Mouse (Mus musculus) heart, embryonic 16.5 days (tissue): ENCODE data around the gene Fcrl5. TPM values are rescaled to one million over a fixed set of nuclear protein-coding genes. Genes with fewer than 3 reads are reported as not detected.

Source experiments
- ATAC-seq: fragments of 200-750 bp; cut with Nextera tagmentation; replicated peaks from 2 replicates; pipeline ENCODE4 v1.8.0; 2017; ENCODE audit warnings: moderate number of reproducible peaks; ENCODE audit not compliant: insufficient read depth, low FRiP score; ENCODE audit errors: extremely low read depth
- H3K27ac ChIP-seq: fragments of 300-500 bp; sonication (generic); 2 replicates; pipeline ENCODE4 v1.5.1; 2014; ENCODE audit warnings: mild to moderate bottlenecking, low read length, control low read depth, moderate library complexity
- H3K27me3 ChIP-seq: fragments of 300-500 bp; sonication (generic); 2 replicates; pipeline ENCODE4 v1.6.1; 2014; ENCODE audit warnings: low read length, mixed read lengths; ENCODE audit not compliant: control insufficient read depth, insufficient read depth
- H3K36me3 ChIP-seq: fragments of 300-500 bp; sonication (generic); 2 replicates; pipeline ENCODE4 v1.6.1; 2014; ENCODE audit not compliant: control insufficient read depth, insufficient read depth
- H3K4me1 ChIP-seq: fragments of 300-500 bp; sonication (generic); 2 replicates; pipeline ENCODE4 v1.6.1; 2014; ENCODE audit warnings: low read length, mixed read lengths; ENCODE audit not compliant: control insufficient read depth, insufficient read depth
- H3K4me2 ChIP-seq: fragments of 300-500 bp; sonication (generic); 2 replicates; pipeline ENCODE4 v1.6.1; 2014; ENCODE audit warnings: low read depth, mild to moderate bottlenecking, control low read depth, low read length
- H3K4me3 ChIP-seq: fragments of 300-500 bp; sonication (generic); 2 replicates; pipeline ENCODE4 v1.5.1; 2014; ENCODE audit warnings: mild to moderate bottlenecking, control low read depth, low read length
- H3K9ac ChIP-seq: fragments of 300-500 bp; sonication (generic); 2 replicates; pipeline ENCODE4 v1.6.1; 2014; ENCODE audit warnings: low read length, control low read depth
- H3K9me3 ChIP-seq: fragments of 300-500 bp; sonication (generic); replicated peaks from 2 replicates; pipeline ENCODE4 v1.6.1; 2016; ENCODE audit warnings: low read length; ENCODE audit not compliant: control insufficient read depth
- WGBS: fragments of 180-500 bp; shearing (Covaris S2); extraction: QIAGEN DNeasy Blood & Tissue Kit; methylation state at CpG from one replicate; pipeline ENCODE4 v1.1.7; 2014; 5-methylcytosine and 5-hydroxymethylcytosine counted together
- polyA plus RNA-seq: library from polyadenylated mRNA; unstranded; fragments of >200 nt; fragmentation: Nextera tagmentation; extraction: Ambion mirVana; gene quantifications from 2 replicates; pipeline ENCODE4 v1.2.1, GENCODE M21; 2015

The Fcrl5 gene
- polyA plus RNA-seq = not detected in 2 replicates

DNA sequence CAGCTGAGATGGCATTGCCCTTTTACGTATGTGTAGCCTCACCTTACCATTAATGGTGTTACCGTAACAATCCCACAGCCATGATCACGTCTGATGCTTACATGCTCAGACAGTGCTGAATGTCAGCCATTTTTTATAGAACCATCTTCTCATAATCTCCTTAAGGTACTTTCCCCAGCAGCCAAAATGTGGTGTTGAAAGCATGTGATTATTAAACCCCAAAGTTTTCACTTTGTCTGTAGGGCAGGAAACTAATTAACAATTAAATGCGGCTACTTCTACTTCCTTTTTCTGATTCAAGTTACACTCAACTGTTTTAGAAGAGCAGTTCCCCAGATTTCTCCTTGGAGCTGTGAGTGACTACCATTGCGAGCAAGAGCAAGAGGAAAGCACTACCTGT is at the start of gene Fcrl5:
Gene Fcrl5 (plus strand): TSS at position 295 of the 400 bp plus-strand sequence.
- Histone ChIP-seq H3K4me1 (no peaks in the 10 kb centered on the region), H3K27me3 (no peaks in the 10 kb centered on the region), H3K4me3 (no peak within 1 kb of the TSS), H3K27ac (no peak within 1 kb of the TSS), H3K4me2 (no peak within 1 kb of the TSS), H3K9me3 (no peaks in the 10 kb centered on the region), H3K36me3 (no peaks in the 10 kb centered on the region), H3K9ac (no peak within 1 kb of the TSS)
- WGBS = 88% methylated on average over 5 of the region's 5 CpGs
- ATAC-seq = no peak

GRCm38 (mm10) chr3:87390935-87391334 is 44.6 kb upstream of the Fcrl5 start:
- H3K4me3 ChIP-seq = no peak overlapping the region
- no peak overlapping the region for H3K4me2 ChIP-seq
- no peaks in the 10 kb centered on the region for H3K27me3 ChIP-seq
- 73% methylated on average over 1 of the region's 1 CpGs for WGBS
- H3K4me1 ChIP-seq = peaks cover 10% of the 10 kb centered on the region
- peak; percentile 67; the same call in 1 of the 2 replicates for ATAC-seq
- no peak overlapping the region for H3K9ac ChIP-seq
- H3K27ac ChIP-seq = peak overlapping the region; percentile 71
- no peaks in the 10 kb centered on the region for H3K36me3 ChIP-seq
- H3K9me3 ChIP-seq = no peaks in the 10 kb centered on the region

DNA sequence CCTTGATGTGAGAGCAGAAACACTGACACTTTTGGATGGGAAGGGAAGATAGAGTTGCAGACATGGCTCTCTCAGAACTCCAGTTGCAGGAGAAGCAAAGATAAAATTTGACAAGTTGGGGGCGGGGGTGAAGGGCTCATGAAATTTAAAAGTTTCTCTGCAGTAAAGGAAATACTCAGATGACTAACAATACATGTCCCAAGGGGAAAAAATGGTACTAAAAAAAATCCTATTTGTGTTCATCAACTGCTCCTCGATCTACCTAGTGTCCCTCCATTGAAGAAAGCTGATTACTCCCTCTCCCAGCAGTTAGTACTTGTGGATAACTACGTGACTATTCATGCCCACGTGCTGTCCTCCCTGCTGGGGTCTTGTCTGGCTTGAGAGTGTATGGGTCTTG is 36.8 kb upstream of the Fcrl5 start:
- 56% methylated on average over 4 of the region's 4 CpGs for WGBS
- H3K9ac ChIP-seq = no peak overlapping the region
- H3K27ac ChIP-seq = no peak overlapping the region
- no peaks in the 10 kb centered on the region for H3K36me3 ChIP-seq
- no peaks in the 10 kb centered on the region for H3K9me3 ChIP-seq
- H3K4me3 ChIP-seq = no peak overlapping the region
- no peak overlapping the region for H3K4me2 ChIP-seq
- H3K27me3 ChIP-seq = no peaks in the 10 kb centered on the region
- ATAC-seq = no peak
- no peaks in the 10 kb centered on the region for H3K4me1 ChIP-seq

DNA sequence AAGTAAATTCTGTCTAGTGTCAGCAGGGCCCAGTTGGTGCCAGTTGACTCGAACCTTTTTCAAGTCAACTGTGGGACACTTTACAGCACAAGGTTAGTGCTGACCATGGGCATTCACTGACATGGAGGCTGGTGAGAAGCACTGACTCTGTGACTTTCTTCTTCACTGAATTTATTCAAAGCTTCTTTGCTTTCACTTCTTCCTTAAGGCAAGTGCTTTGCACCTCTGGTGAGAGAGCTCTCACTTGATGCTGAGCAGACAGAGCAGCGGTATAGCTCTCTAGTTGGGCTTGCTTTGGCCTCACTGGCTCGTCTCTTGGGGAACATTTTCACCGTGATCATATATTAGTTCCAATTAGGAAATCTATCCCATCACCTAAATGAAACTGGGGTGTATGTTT is 35.7 kb upstream of the Fcrl5 start:
- H3K4me1 ChIP-seq = no peaks in the 10 kb centered on the region
- H3K27me3 ChIP-seq = no peaks in the 10 kb centered on the region
- no peak for ATAC-seq
- H3K4me3 ChIP-seq = no peak overlapping the region
- no peaks in the 10 kb centered on the region for H3K36me3 ChIP-seq
- no peak overlapping the region for H3K27ac ChIP-seq
- no peak overlapping the region for H3K9ac ChIP-seq
- WGBS = 73% methylated on average over 4 of the region's 4 CpGs
- no peaks in the 10 kb centered on the region for H3K9me3 ChIP-seq
- H3K4me2 ChIP-seq = no peak overlapping the region

- Histone ChIP-seq H3K36me3 (no peaks in the 10 kb centered on the region), H3K4me1 (no peaks in the 10 kb centered on the region), H3K27ac (no peak overlapping the region), H3K9ac (no peak overlapping the region), H3K9me3 (no peaks in the 10 kb centered on the region), H3K27me3 (no peaks in the 10 kb centered on the region), H3K4me2 (no peak overlapping the region), H3K4me3 (no peak overlapping the region)
- 53% methylated on average over 5 of the region's 5 CpGs for WGBS
- no peak for ATAC-seq
These were observed 34.3 kb upstream of the Fcrl5 start for GRCm38 (mm10) chr3:87401321-87401720.

GRCm38 (mm10) chr3:87408171-87408570 is 27.4 kb upstream of the Fcrl5 start:
- Histone ChIP-seq H3K4me1 (no peaks in the 10 kb centered on the region), H3K27me3 (no peaks in the 10 kb centered on the region), H3K9ac (no peak overlapping the region), H3K36me3 (no peaks in the 10 kb centered on the region), H3K4me2 (no peak overlapping the region), H3K9me3 (no peaks in the 10 kb centered on the region), H3K27ac (no peak overlapping the region), H3K4me3 (no peak overlapping the region)
- ATAC-seq = no peak
- 33% methylated on average over 4 of the region's 4 CpGs for WGBS

DNA sequence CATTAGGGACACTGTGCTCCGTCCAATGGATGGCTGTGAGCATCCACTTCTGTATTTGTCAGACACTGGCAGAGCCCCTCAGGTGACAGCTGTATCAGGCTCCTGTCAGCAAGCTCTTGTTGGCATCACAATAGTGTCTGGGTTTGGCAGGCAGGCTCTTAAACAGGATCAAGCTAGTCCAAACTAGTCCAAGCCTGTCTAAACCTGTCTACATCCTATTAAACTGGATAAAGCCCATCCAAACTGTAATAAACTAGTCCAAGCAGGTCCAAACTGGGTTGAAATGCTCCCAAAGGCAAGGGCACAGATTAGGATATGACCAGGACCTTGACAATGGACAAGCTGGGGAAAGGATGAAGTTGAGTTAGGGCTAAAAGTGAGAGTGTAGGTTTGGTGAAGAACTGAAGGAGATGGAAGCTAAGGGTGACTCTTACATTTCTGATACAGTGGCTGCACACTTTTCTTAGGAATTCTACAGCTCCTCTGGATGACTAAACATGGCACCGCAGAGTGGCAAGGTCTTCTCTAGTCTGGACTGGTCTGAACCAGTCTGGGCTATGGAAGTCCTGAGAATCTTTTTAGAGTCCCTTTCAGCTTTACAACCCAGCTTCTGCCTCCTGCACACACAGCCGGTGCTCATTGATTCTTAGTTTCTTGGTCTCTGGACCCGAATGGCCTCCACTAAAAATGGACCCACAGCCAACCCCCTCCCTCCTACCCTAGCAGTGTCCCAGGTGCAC is 26.2 kb upstream of the Fcrl5 start:
- Histone ChIP-seq H3K9ac (no peak overlapping the region), H3K27me3 (no peaks in the 10 kb centered on the region), H3K36me3 (no peaks in the 10 kb centered on the region), H3K4me2 (no peak overlapping the region), H3K9me3 (no peaks in the 10 kb centered on the region), H3K4me1 (no peaks in the 10 kb centered on the region), H3K27ac (no peak overlapping the region), H3K4me3 (no peak overlapping the region)
- ATAC-seq = no peak
- WGBS = 83% methylated on average over 4 of the region's 4 CpGs

- no peak overlapping the region for H3K4me3 ChIP-seq
- 79% methylated on average over 6 of the region's 6 CpGs for WGBS
- H3K27ac ChIP-seq = no peak overlapping the region
- H3K9me3 ChIP-seq = no peaks in the 10 kb centered on the region
- no peak overlapping the region for H3K4me2 ChIP-seq
- ATAC-seq = no peak
- no peaks in the 10 kb centered on the region for H3K36me3 ChIP-seq
- H3K27me3 ChIP-seq = no peaks in the 10 kb centered on the region
- no peak overlapping the region for H3K9ac ChIP-seq
- no peaks in the 10 kb centered on the region for H3K4me1 ChIP-seq
These were observed 25.0 kb upstream of the Fcrl5 start for GRCm38 (mm10) chr3:87410605-87411004.

DNA sequence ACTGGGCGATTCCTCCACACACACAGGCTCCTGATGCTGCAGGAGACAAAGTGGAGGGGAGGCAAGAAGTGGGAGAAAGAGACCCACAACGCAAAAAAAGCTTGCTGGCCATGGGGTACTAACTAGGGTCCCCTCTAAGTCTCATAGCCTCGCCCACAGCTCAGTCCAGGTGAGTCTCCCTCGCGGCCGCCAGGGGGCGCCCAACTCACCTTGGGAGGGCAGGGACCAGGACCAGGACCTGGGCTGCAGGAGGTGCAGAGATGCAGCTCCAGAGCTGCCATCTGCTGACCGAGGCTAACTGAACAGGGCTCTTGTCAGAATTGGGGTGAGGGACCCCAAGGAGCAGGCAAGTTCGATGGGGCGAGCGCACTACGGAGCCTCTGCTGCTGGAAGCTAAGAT is 24.4 kb upstream of the Fcrl5 start:
- Histone ChIP-seq H3K4me1 (no peaks in the 10 kb centered on the region), H3K27me3 (no peaks in the 10 kb centered on the region), H3K36me3 (no peaks in the 10 kb centered on the region), H3K27ac (no peak overlapping the region), H3K4me3 (no peak overlapping the region), H3K4me2 (no peak overlapping the region), H3K9me3 (no peaks in the 10 kb centered on the region), H3K9ac (no peak overlapping the region)
- peak; percentile 28; the same call in 1 of the 2 replicates for ATAC-seq
- 13% methylated on average over 11 of the region's 12 CpGs for WGBS
